Mouse (Mus musculus): ENCODE measurements around the gene Zfhx3.

Zfhx3 gene

GRCm38 (mm10) chr8:108536911-108537351, 594.5 kb downstream of the Zfhx3 start:
- no peak for DNase-seq (ENCODE audit: extremely low spot score, low spot score)

- DNase-seq (ENCODE audit: extremely low spot score, low spot score) = no peak
Observed at GRCm38 (mm10) chr8:108537686-108538551, 595.5 kb downstream of the Zfhx3 start.

GRCm38 (mm10) chr8:108538929-108539555, 596.6 kb downstream of the Zfhx3 start:
- no peak for DNase-seq (ENCODE audit: extremely low spot score, low spot score)

GRCm38 (mm10) chr8:108552518-108552917, 610.1 kb downstream of the Zfhx3 start:
- DNase-seq (ENCODE audit: extremely low spot score, low spot score) = peak; percentile 69

GRCm38 (mm10) chr8:108553808-108554577, 611.5 kb downstream of the Zfhx3 start:
- DNase-seq (ENCODE audit: extremely low spot score, low spot score) = no peak

- DNase-seq (ENCODE audit: extremely low spot score, low spot score) = no peak
Observed at GRCm38 (mm10) chr8:108554578-108555245, 612.3 kb downstream of the Zfhx3 start.

GRCm38 (mm10) chr8:108563420-108563819, 621.0 kb downstream of the Zfhx3 start:
- no peak for DNase-seq (ENCODE audit: extremely low spot score, low spot score)

- DNase-seq (ENCODE audit: extremely low spot score, low spot score) = no peak
Observed at GRCm38 (mm10) chr8:108563934-108564564, 621.6 kb downstream of the Zfhx3 start.

- no peak for DNase-seq (ENCODE audit: extremely low spot score, low spot score)
Observed at GRCm38 (mm10) chr8:108566035-108566434, 623.6 kb downstream of the Zfhx3 start.

- no peak for DNase-seq (ENCODE audit: extremely low spot score, low spot score)
Observed at GRCm38 (mm10) chr8:108573295-108574017, 631.0 kb downstream of the Zfhx3 start.

- DNase-seq (ENCODE audit: extremely low spot score, low spot score) = peak; percentile 47
Observed at GRCm38 (mm10) chr8:108574101-108574500, 631.7 kb downstream of the Zfhx3 start.

GRCm38 (mm10) chr8:108577571-108577970, 635.1 kb downstream of the Zfhx3 start:
- no peak for DNase-seq (ENCODE audit: extremely low spot score, low spot score)

- no peak for DNase-seq (ENCODE audit: extremely low spot score, low spot score)
Observed at GRCm38 (mm10) chr8:108578388-108578787, 635.9 kb downstream of the Zfhx3 start.

- no peak for DNase-seq (ENCODE audit: extremely low spot score, low spot score)
Observed at GRCm38 (mm10) chr8:108579808-108580207, 637.4 kb downstream of the Zfhx3 start.

- DNase-seq (ENCODE audit: extremely low spot score, low spot score) = no peak
Observed at GRCm38 (mm10) chr8:108580364-108580763, 637.9 kb downstream of the Zfhx3 start.

GRCm38 (mm10) chr8:108581557-108581956, 639.1 kb downstream of the Zfhx3 start:
- DNase-seq (ENCODE audit: extremely low spot score, low spot score) = no peak

- DNase-seq (ENCODE audit: extremely low spot score, low spot score) = no peak
Observed at GRCm38 (mm10) chr8:108582251-108582650, 639.8 kb downstream of the Zfhx3 start.

- no peak for DNase-seq (ENCODE audit: extremely low spot score, low spot score)
Observed at GRCm38 (mm10) chr8:108583261-108583660, 640.8 kb downstream of the Zfhx3 start.

GRCm38 (mm10) chr8:108583867-108584661, 641.6 kb downstream of the Zfhx3 start:
- DNase-seq (ENCODE audit: extremely low spot score, low spot score) = no peak
